Mouse (Mus musculus) kidney, embryonic 16.5 days (tissue): Measurements from ENCODE around the gene Plekha6. TPM values are rescaled to one million over a fixed set of nuclear protein-coding genes. Genes with fewer than 3 reads are reported as not detected.

Source experiments
- ATAC-seq: fragments of 200-750 bp; cut with Nextera tagmentation; 2 replicates; pipeline ENCODE4 v1.8.0; 2017; ENCODE audit warnings: moderate TSS enrichment; ENCODE audit not compliant: low FRiP score, low TSS enrichment
- H3K27ac ChIP-seq: fragments of 300-500 bp; sonication (generic); 2 replicates; pipeline ENCODE4 v1.5.1; 2014; ENCODE audit warnings: low read length
- H3K27me3 ChIP-seq: fragments of 300-500 bp; sonication (generic); 2 replicates; pipeline ENCODE4 v1.6.1; 2014; ENCODE audit warnings: low read length, control low read depth, mixed read lengths; ENCODE audit not compliant: insufficient read depth
- H3K36me3 ChIP-seq: fragments of 300-500 bp; sonication (generic); 2 replicates; pipeline ENCODE4 v1.6.1; 2014; ENCODE audit warnings: low read length, control low read depth, mixed read lengths; ENCODE audit not compliant: insufficient read depth
- H3K4me1 ChIP-seq: fragments of 300-500 bp; sonication (generic); 2 replicates; pipeline ENCODE4 v1.6.1; 2014; ENCODE audit warnings: low read length, control low read depth, mixed read lengths; ENCODE audit not compliant: insufficient read depth
- H3K4me2 ChIP-seq: fragments of 300-500 bp; sonication (generic); replicated peaks from 2 replicates; pipeline ENCODE4 v1.6.1; 2014; ENCODE audit warnings: low read depth, low read length
- H3K4me3 ChIP-seq: fragments of 300-500 bp; sonication (generic); 2 replicates; pipeline ENCODE4 v1.5.1; 2014; ENCODE audit warnings: mild to moderate bottlenecking, low read length
- H3K9ac ChIP-seq: fragments of 300-500 bp; sonication (generic); replicated peaks from 2 replicates; pipeline ENCODE4 v1.6.1; 2014; ENCODE audit warnings: low read length
- H3K9me3 ChIP-seq: fragments of 300-500 bp; sonication (generic); 2 replicates; pipeline ENCODE4 v1.6.1; 2016; ENCODE audit warnings: low read length, control low read depth
- WGBS: fragments of 180-500 bp; shearing (Covaris S2); extraction: QIAGEN DNeasy Blood & Tissue Kit; methylation state at CpG from one replicate; pipeline ENCODE4 v1.1.7; 2014; 5-methylcytosine and 5-hydroxymethylcytosine counted together
- polyA plus RNA-seq: library from polyadenylated mRNA; unstranded; fragments of >200 nt; fragmentation: Nextera tagmentation; extraction: Ambion mirVana; gene quantifications from 2 replicates; pipeline ENCODE4 v1.2.1, GENCODE M21; 2015

The Plekha6 gene
- polyA plus RNA-seq, 1 experiment from 2014 or later = 9.7 TPM

- Histone ChIP-seq H3K4me2 (no peak overlapping the region), H3K4me3 (no peak overlapping the region), H3K27ac (no peak overlapping the region), H3K9ac (no peak overlapping the region), H3K27me3 (no peaks in the 10 kb centered on the region), H3K36me3 (no peaks in the 10 kb centered on the region), H3K9me3 (no peaks in the 10 kb centered on the region), H3K4me1 (peaks cover 15% of the 10 kb centered on the region)
- ATAC-seq = no peak
- WGBS = 62% methylated on average over 7 of the region's 7 CpGs
Observed at GRCm38 (mm10) chr1:133209482-133209881, 45.5 kb downstream of the Plekha6 start.

- Histone ChIP-seq H3K4me1 (peaks cover 17% of the 10 kb centered on the region), H3K4me2 (no peak overlapping the region), H3K9ac (no peak overlapping the region), H3K27ac (no peak overlapping the region), H3K36me3 (no peaks in the 10 kb centered on the region), H3K27me3 (no peaks in the 10 kb centered on the region), H3K9me3 (no peaks in the 10 kb centered on the region), H3K4me3 (no peak overlapping the region)
- WGBS = 52% methylated on average over 17 of the region's 17 CpGs
- ATAC-seq = no peak
Observed at GRCm38 (mm10) chr1:133209901-133210516, 46.0 kb downstream of the Plekha6 start.

- Histone ChIP-seq H3K27me3 (no peaks in the 10 kb centered on the region), H3K27ac (no peak overlapping the region), H3K36me3 (no peaks in the 10 kb centered on the region), H3K4me1 (peaks cover 18% of the 10 kb centered on the region; the same call in 1 of the 2 replicates), H3K4me3 (no peak overlapping the region), H3K9me3 (no peaks in the 10 kb centered on the region), H3K9ac (no peak overlapping the region), H3K4me2 (no peak overlapping the region)
- WGBS = 67% methylated on average over 7 of the region's 7 CpGs
- no peak for ATAC-seq
Observed at GRCm38 (mm10) chr1:133210766-133211165, 46.8 kb downstream of the Plekha6 start.

- H3K27ac ChIP-seq = no peak overlapping the region
- ATAC-seq = no peak
- H3K4me2 ChIP-seq = no peak overlapping the region
- H3K4me3 ChIP-seq = no peak overlapping the region
- no peaks in the 10 kb centered on the region for H3K36me3 ChIP-seq
- WGBS = 71% methylated on average over 4 of the region's 4 CpGs
- no peak overlapping the region for H3K9ac ChIP-seq
- no peaks in the 10 kb centered on the region for H3K27me3 ChIP-seq
- peaks cover 18% of the 10 kb centered on the region; the same call in 1 of the 2 replicates for H3K4me1 ChIP-seq
- no peaks in the 10 kb centered on the region for H3K9me3 ChIP-seq
Observed at GRCm38 (mm10) chr1:133212273-133212672, 48.3 kb downstream of the Plekha6 start.

- Histone ChIP-seq H3K4me3 (no peak overlapping the region), H3K9me3 (no peaks in the 10 kb centered on the region), H3K27ac (no peak overlapping the region), H3K9ac (no peak overlapping the region), H3K4me2 (no peak overlapping the region), H3K4me1 (peaks cover 17% of the 10 kb centered on the region; the same call in 1 of the 2 replicates), H3K36me3 (no peaks in the 10 kb centered on the region), H3K27me3 (no peaks in the 10 kb centered on the region)
- ATAC-seq = no peak
- 59% methylated on average over 7 of the region's 7 CpGs for WGBS
Observed at GRCm38 (mm10) chr1:133213098-133213497, 49.1 kb downstream of the Plekha6 start.

- 92% methylated on average over 4 of the region's 4 CpGs for WGBS
- no peaks in the 10 kb centered on the region for H3K9me3 ChIP-seq
- no peak overlapping the region for H3K4me3 ChIP-seq
- peak overlapping the region; percentile 16; the same call in 1 of the 2 replicates for H3K27ac ChIP-seq
- H3K9ac ChIP-seq = no peak overlapping the region
- ATAC-seq = peak; percentile 55
- H3K4me1 ChIP-seq = peaks cover 15% of the 10 kb centered on the region; the same call in 1 of the 2 replicates
- no peaks in the 10 kb centered on the region for H3K36me3 ChIP-seq
- no peak overlapping the region for H3K4me2 ChIP-seq
- no peaks in the 10 kb centered on the region for H3K27me3 ChIP-seq
Observed at GRCm38 (mm10) chr1:133213901-133214300, 49.9 kb downstream of the Plekha6 start.

GRCm38 (mm10) chr1:133214672-133215359 is 50.8 kb downstream of the Plekha6 start:
- ATAC-seq = no peak
- Histone ChIP-seq H3K27me3 (no peaks in the 10 kb centered on the region), H3K9me3 (no peaks in the 10 kb centered on the region), H3K9ac (0 out of 2 replicates have a peak overlapping the region, but pooled peaks have one; percentile 17), H3K4me2 (no peak overlapping the region), H3K4me1 (peaks cover 13% of the 10 kb centered on the region; the same call in 1 of the 2 replicates), H3K27ac (no peak overlapping the region), H3K4me3 (no peak overlapping the region), H3K36me3 (no peaks in the 10 kb centered on the region)
- WGBS = 72% methylated on average over 7 of the region's 7 CpGs

GRCm38 (mm10) chr1:133215360-133215700 is 51.3 kb downstream of the Plekha6 start:
- H3K4me2 ChIP-seq = no peak overlapping the region
- no peaks in the 10 kb centered on the region for H3K9me3 ChIP-seq
- H3K4me1 ChIP-seq = peaks cover 13% of the 10 kb centered on the region; the same call in 1 of the 2 replicates
- H3K27ac ChIP-seq = no peak overlapping the region
- no peak for ATAC-seq
- H3K4me3 ChIP-seq = no peak overlapping the region
- 64% methylated on average over 3 of the region's 3 CpGs for whole genome bisulfite sequencing
- 0 out of 2 replicates have a peak overlapping the region, but pooled peaks have one; percentile 17 for H3K9ac ChIP-seq
- no peaks in the 10 kb centered on the region for H3K27me3 ChIP-seq
- H3K36me3 ChIP-seq = no peaks in the 10 kb centered on the region

- Histone ChIP-seq H3K27me3 (no peaks in the 10 kb centered on the region), H3K9ac (no peak overlapping the region), H3K9me3 (no peaks in the 10 kb centered on the region), H3K4me2 (no peak overlapping the region), H3K36me3 (no peaks in the 10 kb centered on the region), H3K4me1 (peaks cover 13% of the 10 kb centered on the region; the same call in 1 of the 2 replicates), H3K27ac (no peak overlapping the region), H3K4me3 (no peak overlapping the region)
- 79% methylated on average over 10 of the region's 10 CpGs for WGBS
- no peak for ATAC-seq
Observed at GRCm38 (mm10) chr1:133215753-133216152, 51.7 kb downstream of the Plekha6 start.

GRCm38 (mm10) chr1:133217031-133217430 is 53.0 kb downstream of the Plekha6 start:
- WGBS = 47% methylated on average over 5 of the region's 5 CpGs
- Histone ChIP-seq H3K9ac (no peak overlapping the region), H3K4me3 (no peak overlapping the region), H3K27ac (no peak overlapping the region), H3K4me1 (peaks cover 15% of the 10 kb centered on the region; the same call in 1 of the 2 replicates), H3K9me3 (no peaks in the 10 kb centered on the region), H3K36me3 (no peaks in the 10 kb centered on the region), H3K4me2 (no peak overlapping the region), H3K27me3 (no peaks in the 10 kb centered on the region)
- no peak for ATAC-seq
